Mouse (Mus musculus) layer of hippocampus, adult 8-10 months (tissue): ENCODE data around the gene Nfs1. TPM values are rescaled to one million over a fixed set of nuclear protein-coding genes. Genes with fewer than 3 reads are reported as not detected.

Source experiments
- total RNA-seq, 4 experiments: library from RNA; stranded (reverse); gene quantifications; 2 replicates each; pipeline ENCODE4 v1.2.4; 2022

Gene Nfs1
- total RNA-seq, 4 experiments from 2014 or later, result 39.0 to 54.5 (median 44.0) TPM

Other genes with a start within 250 kb of the Nfs1 start
- 10 to 100 TPM; 76.5 to 83.3 (median 78.3) TPM for gene Uqcc1, start 213.9 kb downstream of the Nfs1 start, total RNA-seq
- gene Gm15557, start 203.5 kb downstream of the Nfs1 start, total RNA-seq, result not detected
- under 1 TPM in 3 of 4 experiments, not detected in 1; 0.18 to 0.31 (median 0.31) TPM for gene Gdf5, start 198.8 kb downstream of the Nfs1 start, total RNA-seq
- gene Cep250, start 187.7 kb downstream of the Nfs1 start, total RNA-seq, result 10 to 100 TPM; 21.9 to 24.9 (median 24.5) TPM
- gene 6430550D23Rik, start 136.2 kb downstream of the Nfs1 start, total RNA-seq, result 1 to 10 TPM in 3 of 4 experiments, under 1 TPM in 1; 0.97 to 3.0 (median 2.0) TPM
- 100 to 1,000 TPM; 182 to 233 (median 213) TPM for gene Ergic3, start 136.1 kb downstream of the Nfs1 start, total RNA-seq
- gene Fer1l4, start 91.2 kb downstream of the Nfs1 start, total RNA-seq, result not detected
- gene Spag4, start 79.0 kb downstream of the Nfs1 start, total RNA-seq, result 1 to 10 TPM; 3.3 to 4.7 (median 4.2) TPM
- gene Cpne1, start 32.2 kb downstream of the Nfs1 start, total RNA-seq, result 10 to 100 TPM; 31.2 to 34.6 (median 33.0) TPM
- gene Rbm12, start 32.2 kb downstream of the Nfs1 start, total RNA-seq, result 10 to 100 TPM; 25.4 to 37.4 (median 33.1) TPM
- 10 to 100 TPM; 17.8 to 23.4 (median 20.3) TPM for gene Gm28036, start 17.1 kb downstream of the Nfs1 start, total RNA-seq
- 100 to 1,000 TPM in 3 of 4 experiments, 10 to 100 TPM in 1; 99.4 to 184 (median 132) TPM for gene Romo1, start 147 bp downstream of the Nfs1 start, total RNA-seq
- gene Rbm39, start 36.1 kb upstream of the Nfs1 start, total RNA-seq, result 100 to 1,000 TPM; 305 to 360 (median 339) TPM
- 100 to 1,000 TPM in 3 of 4 experiments, 10 to 100 TPM in 1; 98.7 to 122 (median 109) TPM for gene Phf20, start 52.3 kb upstream of the Nfs1 start, total RNA-seq
- gene Cnbd2, start 168.1 kb upstream of the Nfs1 start, total RNA-seq, result 1 to 10 TPM; 4.8 to 7.1 (median 6.8) TPM
- gene Scand1, start 168.5 kb upstream of the Nfs1 start, total RNA-seq, result 10 to 100 TPM; 59.9 to 80.3 (median 72.3) TPM